Mouse (Mus musculus) megakaryocyte, embryonic 14.5 days (primary cell): ENCODE measurements around the gene Mtss1l. TPM values are rescaled to one million over a fixed set of nuclear protein-coding genes. Genes with fewer than 3 reads are reported as not detected.

ENCODE experiments used
- H3K27me3 ChIP-seq: replicated peaks from 2 replicates; pipeline ENCODE3; 2012; ENCODE audit warnings: inconsistent platforms
- H3K36me3 ChIP-seq: replicated peaks from 2 replicates; pipeline ENCODE3; 2012; ENCODE audit warnings: low read length, inconsistent platforms, mixed read lengths
- H3K4me1 ChIP-seq: 2 replicates; pipeline ENCODE4 v1.6.1; 2012; ENCODE audit warnings: inconsistent platforms
- H3K4me3 ChIP-seq: replicated peaks from 2 replicates; pipeline ENCODE3; 2012; ENCODE audit warnings: moderate library complexity, mild to moderate bottlenecking, inconsistent platforms
- H3K9me3 ChIP-seq: 2 replicates; pipeline ENCODE4 v1.6.1; 2012; ENCODE audit warnings: inconsistent platforms
- FLI1 ChIP-seq: IDR thresholded peaks from 2 replicates; pipeline ENCODE4 v1.6.1; 2012; ENCODE audit warnings: low read length, inconsistent platforms, mixed read lengths
- GATA1 ChIP-seq: IDR thresholded peaks from 3 replicates; pipeline ENCODE4 v1.6.1; 2012; ENCODE audit warnings: mixed read lengths, low read length, inconsistent platforms, borderline replicate concordance
- polyA plus RNA-seq: library from polyadenylated mRNA; stranded (reverse); fragments of >175 nt; gene quantifications from 2 replicates; pipeline ENCODE4 v1.2.3, GENCODE M21; 2012; ENCODE audit warnings: low replicate concordance; ENCODE audit not compliant: insufficient read depth

Mtss1l gene
- polyA plus RNA-seq, 1 experiment: 149 TPM

DNA sequence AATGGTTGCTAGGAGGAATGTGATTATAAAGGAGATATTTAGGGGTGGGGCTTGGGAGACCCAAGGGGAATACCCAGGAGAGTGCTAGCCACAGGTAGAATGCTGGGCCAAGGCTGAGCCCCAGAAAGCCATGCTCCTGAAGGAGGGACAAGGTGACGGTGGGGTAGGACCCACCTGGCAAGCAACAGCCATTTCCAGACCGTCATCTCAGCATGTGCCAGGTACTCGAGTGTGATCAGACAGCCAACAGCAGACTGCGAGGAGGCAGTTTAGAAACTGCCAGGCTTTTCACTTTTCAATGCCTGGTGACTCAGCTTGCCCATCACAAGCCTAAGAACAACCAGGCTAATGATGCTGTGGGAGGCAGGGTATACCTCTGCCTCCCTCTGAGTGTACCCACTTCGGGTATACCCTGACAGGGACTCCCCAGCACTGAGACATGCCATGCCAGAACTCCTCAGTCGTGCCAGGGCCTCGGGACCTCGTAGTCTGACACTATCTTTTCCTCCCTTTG, 10.1 kb downstream of the Mtss1l start:
- Histone ChIP-seq H3K4me1 (peaks cover 46% of the 10 kb centered on the region), H3K27me3 (no peaks in the 10 kb centered on the region), H3K36me3 (peaks cover 100% of the 10 kb centered on the region), H3K9me3 (no peaks in the 10 kb centered on the region), H3K4me3 (no peak overlapping the region)
- TF ChIP-seq FLI1: no peak
- TF ChIP-seq GATA1: no peak

DNA sequence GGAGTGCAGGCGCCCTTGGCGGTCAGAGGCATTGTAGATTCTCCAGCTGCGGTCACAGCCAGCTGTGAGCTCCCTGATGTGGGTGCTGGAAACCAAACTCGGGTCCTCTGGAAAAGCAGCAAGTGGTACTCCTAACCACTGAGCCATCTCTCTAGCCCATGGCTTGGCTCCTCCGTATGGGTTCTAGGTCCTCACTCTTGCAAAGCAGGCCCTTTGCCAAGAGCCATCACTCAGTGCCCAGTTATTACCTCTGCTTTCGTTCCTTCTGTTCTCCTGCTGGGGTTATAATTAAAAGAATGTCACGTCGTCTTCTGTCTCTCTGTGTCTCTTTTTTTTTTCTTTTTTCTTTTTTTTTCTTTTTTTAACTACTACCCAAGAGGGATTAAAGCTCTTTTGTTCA, 11.8 kb downstream of the Mtss1l start:
- Histone ChIP-seq H3K36me3 (peaks cover 100% of the 10 kb centered on the region), H3K4me3 (no peak overlapping the region), H3K9me3 (no peaks in the 10 kb centered on the region), H3K27me3 (no peaks in the 10 kb centered on the region), H3K4me1 (peaks cover 39% of the 10 kb centered on the region)
- TF ChIP-seq GATA1 (no peak), FLI1 (no peak)

DNA sequence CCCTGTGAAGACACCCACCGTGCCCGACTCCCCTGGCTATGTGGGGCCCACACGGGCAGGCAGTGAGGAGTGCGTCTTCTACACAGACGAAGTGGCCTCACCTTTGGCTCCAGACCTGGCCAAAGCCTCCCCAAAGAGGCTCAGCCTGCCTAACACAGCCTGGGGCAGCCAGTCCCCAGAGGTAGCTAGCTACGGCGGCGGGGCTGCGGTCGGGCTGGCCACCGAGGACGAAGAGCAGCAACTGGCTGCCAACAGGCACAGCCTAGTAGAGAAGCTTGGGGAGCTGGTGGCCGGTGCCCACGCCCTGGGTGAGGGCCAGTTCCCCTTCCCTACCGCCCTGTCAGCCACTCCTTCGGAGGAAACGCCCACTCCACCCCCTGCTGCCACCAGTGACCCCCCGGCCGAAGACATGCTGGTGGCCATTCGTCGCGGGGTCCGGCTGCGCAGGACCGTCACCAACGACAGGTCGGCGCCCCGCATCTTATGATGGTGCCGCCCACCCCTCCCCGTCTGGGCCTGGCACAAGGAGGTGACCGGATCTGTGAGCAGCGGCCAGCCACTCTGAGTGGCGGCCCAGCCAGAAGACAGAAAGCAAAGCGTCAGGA, 17.4 kb downstream of the Mtss1l start:
- H3K27me3 ChIP-seq: no peaks in the 10 kb centered on the region
- no peak for TF ChIP-seq GATA1
- TF ChIP-seq FLI1: no peak
- H3K4me1 ChIP-seq: peaks cover 57% of the 10 kb centered on the region
- peaks cover 86% of the 10 kb centered on the region for H3K36me3 ChIP-seq
- H3K4me3 ChIP-seq: no peak overlapping the region
- no peaks in the 10 kb centered on the region for H3K9me3 ChIP-seq

DNA sequence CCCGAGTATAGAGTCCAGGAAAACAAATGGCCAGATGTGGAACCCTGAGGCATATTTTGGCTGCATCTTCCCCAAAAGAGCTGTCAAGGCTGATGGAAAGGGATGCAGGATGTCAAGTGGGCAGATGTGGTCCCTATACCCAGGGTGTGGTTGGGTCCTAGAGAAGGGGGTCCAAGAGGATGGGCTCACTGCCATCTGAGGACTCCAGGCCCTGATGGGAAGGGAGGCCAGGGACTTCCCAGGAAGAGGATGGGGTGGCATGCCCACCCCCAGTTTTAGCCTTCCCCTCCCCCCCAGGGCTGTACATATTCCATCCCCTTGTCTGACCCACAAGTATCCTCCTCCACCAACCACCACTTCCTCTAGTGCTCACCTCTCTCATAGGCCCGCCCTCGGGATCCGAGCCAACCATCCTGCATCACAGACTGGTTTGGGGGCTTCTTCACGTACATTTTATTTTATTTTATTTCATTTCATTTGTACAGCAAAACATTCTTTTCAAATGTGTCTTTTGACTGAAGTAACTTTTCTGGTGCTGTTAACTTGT, 19.4 kb downstream of the Mtss1l start:
- H3K9me3 ChIP-seq: no peaks in the 10 kb centered on the region
- no peaks in the 10 kb centered on the region for H3K27me3 ChIP-seq
- H3K36me3 ChIP-seq: peaks cover 66% of the 10 kb centered on the region
- TF ChIP-seq GATA1: no peak
- no peak for TF ChIP-seq FLI1
- H3K4me3 ChIP-seq: no peak overlapping the region
- H3K4me1 ChIP-seq: peaks cover 65% of the 10 kb centered on the region

DNA sequence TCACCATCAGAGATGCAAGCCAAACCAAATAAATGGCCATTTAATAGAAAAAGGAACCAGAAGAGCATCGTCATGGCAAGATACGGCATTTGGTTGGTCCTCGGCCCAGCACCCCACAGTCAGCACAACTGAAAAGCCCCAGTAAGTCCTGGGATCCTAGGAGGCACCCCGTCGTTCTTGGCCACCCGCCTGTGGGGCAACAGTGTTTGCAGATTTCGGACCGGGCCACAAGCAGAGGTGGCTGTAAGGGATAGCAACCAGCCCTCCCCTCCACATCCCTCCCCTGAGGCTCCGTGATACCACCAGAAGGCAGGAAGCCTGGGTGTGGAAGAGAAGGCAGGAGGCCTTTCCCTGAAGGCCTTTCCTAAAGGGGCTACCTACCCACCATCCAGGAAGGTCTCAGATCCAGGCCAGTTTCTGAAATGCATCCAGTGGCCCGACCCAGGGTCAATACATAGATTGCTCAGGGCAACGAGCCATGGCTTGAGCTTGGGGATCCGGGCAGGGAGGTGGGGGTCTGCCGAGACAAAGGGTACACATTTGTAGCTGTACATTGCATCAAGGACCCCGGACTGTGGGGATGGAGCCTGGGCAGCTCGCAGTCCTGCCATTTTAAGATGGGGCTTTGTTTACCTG, 20.7 kb downstream of the Mtss1l start:
- H3K9me3 ChIP-seq: no peaks in the 10 kb centered on the region
- H3K4me3 ChIP-seq: no peak overlapping the region
- TF ChIP-seq GATA1: no peak
- no peak for TF ChIP-seq FLI1
- H3K4me1 ChIP-seq: peaks cover 72% of the 10 kb centered on the region
- peaks cover 2% of the 10 kb centered on the region for H3K27me3 ChIP-seq
- H3K36me3 ChIP-seq: peaks cover 54% of the 10 kb centered on the region

DNA sequence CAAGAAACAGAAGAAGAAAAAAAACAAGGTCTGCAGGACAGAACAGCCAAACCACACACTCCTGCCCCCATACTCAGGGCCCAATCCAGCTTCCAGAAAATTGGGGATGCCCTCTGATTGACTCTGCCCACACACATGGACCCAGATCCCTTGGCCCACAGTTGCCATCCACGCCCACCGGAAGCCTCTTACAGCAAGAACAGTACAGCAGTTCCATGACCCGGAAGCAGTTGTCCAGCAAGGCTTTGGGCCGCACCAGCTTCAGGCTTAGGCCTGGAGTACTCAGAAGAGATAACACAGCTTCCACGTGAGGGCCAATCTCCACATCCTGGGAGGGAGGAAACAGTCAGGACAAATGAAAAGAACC, 21.2 kb downstream of the Mtss1l start:
- peaks cover 74% of the 10 kb centered on the region for H3K4me1 ChIP-seq
- H3K27me3 ChIP-seq: peaks cover 2% of the 10 kb centered on the region
- no peaks in the 10 kb centered on the region for H3K9me3 ChIP-seq
- no peak for TF ChIP-seq GATA1
- TF ChIP-seq FLI1: no peak
- H3K4me3 ChIP-seq: no peak overlapping the region
- H3K36me3 ChIP-seq: peaks cover 49% of the 10 kb centered on the region

DNA sequence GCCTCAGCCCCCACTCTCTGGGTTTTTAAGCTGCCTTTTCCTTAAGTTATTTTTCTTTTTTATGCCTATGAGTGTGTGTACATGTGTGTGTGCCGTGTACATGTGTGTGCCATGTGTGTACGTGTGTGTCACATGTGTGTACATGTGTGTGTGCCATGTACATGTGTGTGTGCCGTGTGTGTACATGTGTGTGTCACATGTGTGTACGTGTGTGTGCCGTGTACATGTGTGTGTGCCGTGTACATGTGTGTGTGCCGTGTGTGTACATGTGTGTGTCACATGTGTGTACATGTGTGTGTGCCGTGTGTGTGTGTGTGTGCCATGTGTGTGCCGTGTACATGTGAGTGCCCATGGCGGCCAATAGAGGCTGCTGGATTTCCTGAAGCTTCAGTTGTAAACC, 23.9 kb downstream of the Mtss1l start:
- Histone ChIP-seq H3K4me1 (peaks cover 50% of the 10 kb centered on the region), H3K27me3 (peaks cover 13% of the 10 kb centered on the region), H3K9me3 (no peaks in the 10 kb centered on the region), H3K4me3 (peak overlapping the region; percentile 69), H3K36me3 (peaks cover 22% of the 10 kb centered on the region)
- TF ChIP-seq GATA1: peak; percentile 35; the same call in 1 of the 3 replicates
- TF ChIP-seq FLI1: no peak

DNA sequence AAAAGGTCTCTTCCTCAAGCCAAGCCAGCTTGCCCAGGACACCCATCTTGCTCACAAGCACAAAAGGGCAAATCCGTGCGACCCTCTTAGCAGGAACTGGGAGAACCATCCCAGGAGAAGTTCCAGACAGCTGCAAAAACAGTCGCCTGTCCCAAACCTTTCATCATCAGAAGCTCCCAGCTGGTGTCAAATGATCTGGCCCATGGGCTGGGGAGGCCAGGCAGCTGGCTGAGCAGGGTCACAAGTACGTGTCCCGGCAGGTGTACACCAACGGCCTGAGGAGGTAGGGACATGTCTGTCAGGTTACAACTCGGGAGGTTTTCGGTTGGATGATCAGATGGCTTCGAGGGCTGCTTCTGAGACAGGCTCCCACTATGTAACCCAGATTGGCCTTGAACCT, 25.4 kb downstream of the Mtss1l start:
- Histone ChIP-seq H3K4me1 (peaks cover 48% of the 10 kb centered on the region), H3K27me3 (peaks cover 16% of the 10 kb centered on the region), H3K4me3 (no peak overlapping the region), H3K9me3 (no peaks in the 10 kb centered on the region), H3K36me3 (peaks cover 9% of the 10 kb centered on the region)
- TF ChIP-seq FLI1: no peak
- no peak for TF ChIP-seq GATA1

DNA sequence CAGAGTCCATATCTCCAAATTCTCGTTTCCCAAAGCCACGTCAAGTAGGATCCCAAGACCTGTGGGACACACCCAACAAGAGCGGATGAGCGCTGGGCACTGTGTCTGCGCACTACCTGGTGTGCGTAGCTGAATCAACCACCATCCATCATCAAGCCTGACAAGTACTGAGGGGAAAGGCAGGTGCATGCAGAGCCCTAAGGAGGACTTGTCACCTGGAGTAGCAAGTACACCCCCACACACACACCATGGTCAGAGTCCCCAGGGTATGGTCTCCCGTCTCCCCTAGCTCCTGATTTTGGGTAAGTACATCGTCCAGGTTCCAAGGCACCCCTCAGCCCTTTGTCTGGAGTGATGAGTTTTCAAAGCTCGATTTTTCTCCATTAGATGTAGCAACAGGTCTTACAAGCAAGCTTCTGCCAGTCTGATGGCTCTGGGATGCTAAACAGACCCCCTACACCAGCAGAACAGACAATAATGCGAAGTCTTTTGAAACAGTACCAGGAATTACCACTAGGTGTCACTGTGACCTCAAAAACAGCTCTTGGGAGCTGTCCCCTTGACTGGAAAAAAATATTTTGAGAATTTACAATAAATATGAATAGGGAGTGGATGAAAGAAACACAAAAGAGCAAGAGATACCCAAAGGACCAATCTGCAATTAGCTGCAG, 28.4 kb downstream of the Mtss1l start:
- Histone ChIP-seq H3K9me3 (no peaks in the 10 kb centered on the region), H3K36me3 (no peaks in the 10 kb centered on the region), H3K27me3 (peaks cover 20% of the 10 kb centered on the region), H3K4me3 (no peak overlapping the region), H3K4me1 (peaks cover 44% of the 10 kb centered on the region)
- no peak for TF ChIP-seq GATA1
- TF ChIP-seq FLI1: no peak

DNA sequence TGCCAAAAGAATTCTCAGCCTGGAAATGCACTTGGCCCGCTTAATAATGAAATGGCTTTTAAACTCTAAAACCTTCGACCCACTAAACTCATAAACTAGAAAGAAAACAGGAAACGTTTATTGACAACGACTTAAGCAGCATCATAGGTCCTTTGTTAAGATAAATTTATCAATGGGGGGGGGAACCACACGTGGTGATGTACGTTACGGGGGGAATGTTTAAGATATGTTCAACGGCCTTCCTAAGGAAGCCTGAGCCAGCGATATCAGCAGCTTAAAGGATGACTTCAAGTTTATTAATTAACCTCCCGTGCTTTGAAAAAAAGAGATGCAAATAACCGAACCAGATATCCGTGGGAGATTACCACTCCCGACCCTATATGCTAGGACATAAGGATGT, 29.0 kb downstream of the Mtss1l start:
- Histone ChIP-seq H3K4me1 (peaks cover 48% of the 10 kb centered on the region), H3K9me3 (no peaks in the 10 kb centered on the region), H3K4me3 (no peak overlapping the region), H3K36me3 (no peaks in the 10 kb centered on the region), H3K27me3 (peaks cover 23% of the 10 kb centered on the region)
- TF ChIP-seq GATA1 (no peak), FLI1 (no peak)
